Mouse (Mus musculus): Measurements from ENCODE around the gene Arhgap30.

The Arhgap30 gene

DNA sequence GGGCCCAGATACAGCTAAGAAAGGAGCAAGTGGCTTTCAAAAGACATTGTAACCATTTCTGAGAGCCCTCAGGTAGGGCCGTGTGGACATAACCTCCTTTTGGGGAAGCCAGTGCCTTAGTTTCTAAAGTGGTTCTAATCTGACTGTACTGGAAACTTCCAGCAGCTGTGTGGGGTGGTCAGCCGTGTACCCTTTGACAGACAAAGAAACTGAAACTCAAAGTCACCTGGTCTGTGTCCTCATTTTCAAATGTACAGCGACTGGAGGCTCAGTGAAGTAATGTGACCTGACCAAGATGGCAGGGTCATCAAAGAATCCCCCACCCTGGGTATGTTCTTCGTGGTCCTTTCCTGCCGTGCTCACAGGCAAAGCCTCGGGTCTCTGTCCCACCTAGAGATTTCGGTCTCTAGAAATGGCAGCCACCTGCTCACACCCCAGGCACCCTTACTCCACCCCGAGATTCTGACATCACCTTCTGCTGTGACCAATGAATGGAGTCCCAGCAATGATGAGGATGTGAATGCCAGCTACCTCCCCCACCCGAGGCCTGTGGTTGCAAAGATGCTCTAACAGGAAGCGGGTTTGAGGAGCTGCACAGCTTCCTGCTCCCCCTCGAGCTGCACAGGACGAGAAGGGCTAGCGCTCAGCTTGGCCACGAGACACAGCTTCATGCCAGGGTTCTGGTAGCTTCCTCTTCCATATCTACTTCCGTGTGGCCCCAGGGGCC lies at the start of gene Arhgap30:
TSS of gene Arhgap30 (plus strand) at position 579 of the 727 bp plus-strand sequence.
- peak; percentile 13 for DNase-seq

- DNase-seq, result peak; percentile 44
Observed at GRCm38 (mm10) chr1:171342262-171343207, 46.2 kb upstream of the Arhgap30 start.

DNA sequence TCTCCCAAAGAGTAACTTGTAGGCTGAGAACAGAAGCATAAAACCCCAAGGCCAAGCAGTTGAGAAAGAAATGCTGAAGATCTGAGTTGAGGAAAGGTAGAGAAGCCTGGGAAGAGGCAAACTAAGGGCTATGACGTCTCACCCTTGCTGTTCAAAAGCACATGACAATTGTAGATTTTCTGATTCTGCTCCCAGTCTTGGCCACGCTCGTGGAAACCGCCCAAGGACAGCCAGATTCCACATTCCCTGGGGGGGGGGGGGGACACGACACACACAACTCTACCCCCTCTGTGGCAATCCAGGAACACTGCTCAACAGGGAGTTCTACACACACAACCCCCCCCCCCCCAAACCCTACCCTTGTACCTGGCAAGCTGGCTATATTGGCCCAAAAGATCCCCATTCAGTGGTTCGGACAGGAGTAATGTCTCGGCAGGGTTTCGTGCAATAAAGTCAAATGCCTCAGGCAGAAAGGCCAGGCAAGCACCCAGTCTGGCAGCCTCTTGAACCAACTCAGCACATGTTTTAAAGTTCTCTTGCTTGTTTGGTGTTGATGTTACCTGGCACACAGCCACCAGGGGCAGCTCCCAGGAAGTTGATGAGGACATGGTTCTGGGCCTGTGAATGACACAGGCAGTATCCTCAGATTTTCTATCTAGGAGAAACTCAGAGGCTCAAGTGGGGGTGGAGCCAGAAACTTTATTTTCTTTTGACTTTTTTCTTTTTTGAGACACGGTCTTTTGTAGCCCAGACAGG lies 44.7 kb upstream of the Arhgap30 start:
- DNase-seq, result peak; percentile 81

DNA sequence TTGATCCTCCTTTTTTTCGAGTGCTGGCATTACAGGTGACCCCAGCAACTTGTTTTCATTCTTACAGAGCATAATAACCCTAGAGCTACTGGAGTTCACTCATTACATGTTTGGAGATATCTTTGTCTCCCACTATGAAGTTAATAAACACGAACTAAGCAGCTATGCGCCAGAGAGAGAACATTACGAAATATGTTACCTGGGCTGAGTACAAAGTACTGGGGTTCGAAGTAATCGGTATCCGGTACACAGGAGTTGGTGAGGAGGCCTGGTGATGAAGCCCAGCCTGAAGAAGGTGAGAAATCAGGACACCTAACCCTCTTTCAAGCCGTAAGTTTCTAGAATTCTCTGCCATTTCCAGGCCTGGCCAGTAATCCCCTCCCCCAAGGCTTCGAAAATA lies 44.0 kb upstream of the Arhgap30 start:
- no peak for DNase-seq

GRCm38 (mm10) chr1:171345225-171346094 lies 43.3 kb upstream of the Arhgap30 start, which contains the start of the genes Nit1 and Pfdn2:
Gene Nit1 (minus strand): TSS chr1:171345646.
Gene Pfdn2 (plus strand): TSS chr1:171345670.
- DNase-seq, result peak; percentile 94

- DNase-seq, result no peak
Observed at GRCm38 (mm10) chr1:171346095-171346450, 42.7 kb upstream of the Arhgap30 start.

- DNase-seq, result no peak
Observed at GRCm38 (mm10) chr1:171348665-171349064, 40.1 kb upstream of the Arhgap30 start.

DNA sequence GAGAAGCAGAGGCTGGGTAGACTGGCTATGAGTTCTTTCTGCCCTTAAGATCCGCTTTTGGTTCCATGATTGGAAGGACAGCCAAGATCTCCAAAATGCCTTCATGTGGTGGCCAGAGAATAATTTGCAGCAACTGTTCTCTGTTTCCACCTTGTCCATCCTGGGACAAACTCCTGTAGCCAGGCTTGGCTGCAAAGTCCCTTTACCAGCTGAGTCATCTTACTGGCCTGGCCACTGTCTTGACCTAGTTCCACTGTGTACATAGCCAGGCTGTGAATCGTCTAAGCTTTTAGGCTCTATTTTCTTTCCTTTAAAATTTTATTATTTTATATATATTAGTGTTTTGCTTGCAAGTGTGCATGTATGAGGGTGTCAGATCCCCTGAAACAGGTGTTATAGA lies 39.5 kb upstream of the Arhgap30 start:
- no peak for DNase-seq

DNA sequence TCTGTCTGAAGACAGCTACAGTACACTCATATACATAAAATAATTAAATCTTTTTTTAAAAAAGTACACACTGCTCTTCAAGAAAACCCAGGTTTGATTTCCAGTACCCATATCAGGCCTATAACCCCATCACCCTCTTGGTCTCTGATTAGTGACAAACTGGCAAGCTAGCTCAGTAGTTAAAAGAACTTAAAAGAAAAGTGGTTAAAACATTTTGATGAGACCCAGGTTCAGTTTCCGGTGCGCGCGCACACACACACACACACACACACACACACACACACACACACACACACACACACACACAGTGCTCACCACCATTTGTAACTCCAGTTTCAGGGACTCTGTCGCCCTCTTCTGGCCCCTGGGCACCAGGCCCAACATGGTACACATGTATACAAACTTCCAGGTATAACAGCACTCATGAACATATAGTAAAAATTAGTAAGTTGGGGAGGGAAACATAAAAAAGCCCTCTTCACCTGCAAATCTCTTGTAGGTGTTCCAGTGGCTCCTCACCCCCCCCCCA lies 32.9 kb upstream of the Arhgap30 start:
- no peak for DNase-seq

DNA sequence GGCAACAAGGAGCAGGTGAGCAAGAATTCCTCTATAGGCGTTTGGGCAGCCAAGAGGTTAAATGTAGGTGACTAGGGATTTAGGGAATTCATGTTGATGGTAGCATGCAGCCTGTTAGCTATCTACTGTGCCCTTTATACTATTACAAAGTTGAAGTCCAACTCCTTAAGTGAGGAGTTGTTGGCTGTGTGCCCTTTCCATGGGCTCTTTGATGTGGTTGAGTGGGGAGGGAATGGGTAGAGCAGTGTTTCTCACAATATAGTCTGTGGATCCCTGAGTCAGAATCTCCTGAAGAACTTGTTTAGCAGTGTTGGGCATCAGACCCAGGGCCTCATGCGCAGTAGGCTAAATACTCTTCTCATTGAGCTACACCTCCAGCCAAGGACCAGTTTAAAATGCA lies 31.9 kb upstream of the Arhgap30 start:
- DNase-seq, result no peak

- peak; percentile 47 for DNase-seq
Observed at GRCm38 (mm10) chr1:171358421-171358820, 30.3 kb upstream of the Arhgap30 start.

DNA sequence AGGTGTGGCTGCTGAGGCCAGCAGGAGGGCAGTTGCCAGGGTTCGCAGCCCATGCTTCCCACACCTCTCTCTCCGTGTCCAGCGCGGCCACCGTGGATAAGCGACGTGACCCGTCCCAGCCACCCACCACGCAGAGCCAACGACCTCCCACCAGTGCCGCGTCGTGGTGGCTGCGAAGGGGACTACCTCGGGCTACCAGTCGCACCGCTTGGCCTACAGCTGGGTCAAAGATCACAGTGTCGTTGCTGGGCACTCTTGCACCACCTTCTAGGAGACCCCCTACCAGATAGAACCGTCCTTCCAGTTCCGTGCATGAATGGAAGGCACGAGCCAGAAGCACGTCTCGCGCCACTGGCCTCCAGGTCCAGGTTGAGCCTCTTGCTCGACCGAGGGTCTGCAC lies 28.5 kb upstream of the Arhgap30 start:
- no peak for DNase-seq

GRCm38 (mm10) chr1:171360656-171361055 lies 28.1 kb upstream of the Arhgap30 start, which contains the start of gene Klhdc9:
Gene Klhdc9 (minus strand): TSS chr1:171360798.
- DNase-seq, result peak; percentile 95

- DNase-seq, result peak; percentile 74
Observed at GRCm38 (mm10) chr1:171361106-171362103, 27.3 kb upstream of the Arhgap30 start.

DNA sequence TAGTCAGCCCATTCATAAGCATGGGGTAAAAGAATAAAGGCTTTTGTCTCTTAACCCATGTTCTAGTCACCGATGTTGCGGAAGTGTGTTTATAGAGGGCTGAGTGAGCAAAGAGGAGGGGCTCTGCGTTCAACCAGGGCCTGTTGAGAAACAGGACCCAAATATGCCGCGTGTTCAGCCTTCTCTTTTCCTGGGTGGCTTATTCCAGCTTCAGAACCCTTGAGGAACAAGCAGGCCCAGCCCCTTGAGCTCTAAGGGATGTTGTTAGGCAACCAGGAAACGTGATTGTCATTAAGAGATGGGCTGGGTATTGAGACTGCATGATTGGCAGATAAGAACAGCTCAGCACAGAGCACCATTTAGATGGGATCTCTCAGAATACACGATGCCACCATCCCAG lies 22.8 kb upstream of the Arhgap30 start:
- DNase-seq, result no peak

DNA sequence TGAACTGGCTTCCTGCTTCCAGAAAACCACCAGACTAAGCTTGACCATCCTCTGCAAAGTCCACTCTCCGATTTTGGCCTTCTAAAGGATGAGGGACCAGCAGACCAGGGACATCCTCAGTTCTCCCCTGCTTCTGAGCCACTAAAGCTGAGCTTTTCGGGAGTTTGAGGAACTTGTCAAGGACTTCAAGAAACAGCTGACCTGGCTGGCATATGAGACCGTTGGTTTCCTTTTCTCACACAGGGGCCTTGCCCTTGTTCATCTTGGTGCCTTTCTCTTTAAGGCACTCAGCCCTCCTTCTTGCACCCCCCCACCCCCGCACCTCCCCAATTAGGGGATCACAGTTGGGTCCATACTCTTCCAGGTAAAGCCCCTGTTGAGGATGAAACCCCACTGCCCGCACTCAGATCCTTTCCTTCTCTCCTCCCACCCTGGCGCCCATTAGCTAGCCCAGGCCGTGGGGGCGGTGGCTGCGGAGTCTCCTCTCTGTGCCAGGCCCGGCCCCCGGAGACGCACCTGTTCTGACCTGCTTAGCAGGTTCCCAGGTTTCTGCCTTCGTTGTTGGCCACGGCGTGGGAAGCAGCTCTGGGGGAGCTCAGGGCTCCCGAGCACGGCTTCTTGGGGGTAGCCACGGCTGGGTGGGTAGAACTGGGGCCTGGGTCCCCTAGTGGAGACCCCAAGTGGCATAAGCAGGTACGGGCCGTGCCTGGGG lies 18.8 kb upstream of the Arhgap30 start, which contains the start of gene Nectin4:
TSS of gene Nectin4 (plus strand) at position 255 of the 712 bp plus-strand sequence.
- DNase-seq, result peak; percentile 58

DNA sequence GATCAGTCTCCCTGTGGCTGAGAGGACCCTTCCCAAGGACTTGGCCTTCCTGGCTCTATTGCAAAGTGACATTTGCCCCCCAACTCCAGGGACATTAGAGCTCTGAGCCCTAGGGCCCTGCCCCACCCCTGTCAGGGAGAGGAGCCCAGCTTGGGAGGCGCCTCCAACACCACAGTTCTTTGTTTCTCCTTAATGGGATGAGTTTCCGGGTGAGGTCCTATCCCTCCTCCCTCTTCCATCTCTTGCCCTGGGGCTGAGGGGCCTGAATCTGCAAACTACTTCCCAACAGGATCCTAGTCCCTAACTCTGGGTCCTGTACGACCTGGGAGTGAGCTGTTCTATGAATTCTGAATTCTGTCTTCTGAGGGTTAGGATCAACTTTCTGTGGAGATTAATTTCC lies 15.9 kb upstream of the Arhgap30 start:
- DNase-seq, result no peak

GRCm38 (mm10) chr1:171373946-171374345 lies 14.8 kb upstream of the Arhgap30 start:
- DNase-seq, result no peak

GRCm38 (mm10) chr1:171375646-171376097 lies 13.1 kb upstream of the Arhgap30 start:
- no peak for DNase-seq

Data from kidney, postnatal 14 days (tissue).